Mouse (Mus musculus): ENCODE data around the gene Upk2. TPM values are rescaled to one million over a fixed set of nuclear protein-coding genes. Genes with fewer than 3 reads are reported as not detected.
"Not testable (repeated sequence)": the region's sequence is repeated elsewhere in the genome, so short reads cannot be mapped to it uniquely, and the experiment has no call there.

The Upk2 gene
- polyA plus RNA-seq, 1 experiment: 1.4 TPM

DNA sequence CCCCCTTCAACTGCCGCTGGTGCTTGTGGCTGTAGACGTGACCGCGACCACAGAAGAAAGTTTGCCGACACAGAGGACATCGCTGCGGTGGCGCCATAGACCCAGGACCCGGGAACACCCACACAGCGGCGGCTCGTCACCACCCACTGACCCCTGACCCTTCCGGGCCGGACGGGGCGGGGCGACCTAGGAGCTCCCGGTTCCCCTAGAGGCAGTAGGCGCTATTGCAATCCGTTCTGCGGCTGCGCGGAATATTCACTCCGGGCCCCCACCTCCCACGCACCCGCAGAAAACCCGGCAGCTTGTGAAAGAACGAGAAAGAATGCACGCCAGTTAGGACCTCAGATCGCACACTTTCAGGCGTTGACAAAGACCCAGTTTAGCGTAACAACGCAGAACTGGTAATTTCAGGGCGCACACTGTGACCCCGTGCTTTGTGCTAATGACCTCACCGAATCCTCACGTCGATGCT is 36.8 kb downstream of the Upk2 start:
- Histone ChIP-seq H3K4me1 (ENCODE audit: control insufficient read depth, insufficient read depth, insufficient read length, low read length) (peaks cover 2% of the 10 kb centered on the region; the same call in 1 of the 2 replicates), H3K36me3 (ENCODE audit: control insufficient read depth, insufficient read depth, low read length) (peaks cover 12% of the 10 kb centered on the region), H3K4me3 (ENCODE audit: low read depth, low read length) (peak overlapping the region; percentile 87), H3K27ac (ENCODE audit: insufficient read depth, low read depth, low read length) (peak overlapping the region; percentile 35), H3K27me3 (ENCODE audit: control insufficient read depth, insufficient read depth, low read length) (no peaks in the 10 kb centered on the region)
- TF ChIP-seq POLR2A (IDR thresholded peaks at IDR 0.05; ENCODE audit: low read depth, low read length) (peak; percentile 47; the same call in 1 of the 2 replicates), CTCF (IDR thresholded peaks at IDR 0.05; ENCODE audit: extremely low read depth, insufficient read length, insufficient replicate concordance, low read depth, low read length) (peak; percentile 74)
- under 1% methylated on average over 38 of the region's 38 CpGs for WGBS

DNA sequence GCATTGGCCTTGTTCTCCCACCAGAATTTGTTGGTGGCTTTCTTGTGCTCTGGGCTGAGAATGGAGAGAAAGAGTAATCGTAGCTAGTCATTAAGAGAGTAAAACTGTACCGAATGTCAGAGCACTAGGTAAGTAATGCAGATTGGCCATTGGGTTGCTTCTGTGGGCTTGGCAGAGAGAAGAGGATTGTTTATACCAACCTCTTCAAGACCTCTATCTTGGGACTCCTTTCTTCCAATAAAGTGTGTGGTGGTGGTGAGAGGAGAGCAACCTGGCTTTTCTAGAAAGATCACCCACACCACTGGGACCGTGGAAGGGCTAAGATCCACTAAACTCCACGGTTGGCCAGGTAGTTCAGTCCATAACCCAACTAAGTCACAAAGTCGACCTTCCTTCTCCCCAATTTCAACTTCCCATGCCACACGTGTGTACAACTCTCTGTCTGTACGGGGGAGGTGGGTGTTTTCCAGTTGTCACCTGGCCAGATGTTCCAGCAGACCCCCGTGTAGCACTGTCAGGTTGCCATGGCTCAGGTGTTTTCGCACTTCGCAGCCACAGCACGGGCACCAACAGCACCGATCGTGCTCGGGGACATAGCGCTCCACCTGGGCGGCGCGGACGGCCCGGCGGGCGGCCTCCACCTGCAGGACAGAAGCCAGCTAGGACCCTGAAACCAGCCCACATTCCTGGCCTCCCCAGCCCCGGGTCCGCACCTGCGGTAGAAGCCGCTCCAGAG is 37.5 kb downstream of the Upk2 start:
- TF ChIP-seq POLR2A (IDR thresholded peaks at IDR 0.05; ENCODE audit: low read depth, low read length): no peak
- no peak for TF ChIP-seq CTCF (IDR thresholded peaks at IDR 0.05; ENCODE audit: extremely low read depth, insufficient read length, insufficient replicate concordance, low read depth, low read length)
- no peaks in the 10 kb centered on the region for H3K27me3 ChIP-seq (ENCODE audit: control insufficient read depth, insufficient read depth, low read length)
- 2% methylated on average over 26 of the region's 26 CpGs for WGBS
- peak overlapping the region; percentile 87 for H3K4me3 ChIP-seq (ENCODE audit: low read depth, low read length)
- H3K4me1 ChIP-seq (ENCODE audit: control insufficient read depth, insufficient read depth, insufficient read length, low read length): peaks cover 2% of the 10 kb centered on the region; the same call in 1 of the 2 replicates
- peaks cover 18% of the 10 kb centered on the region for H3K36me3 ChIP-seq (ENCODE audit: control insufficient read depth, insufficient read depth, low read length)
- peak overlapping the region; percentile 34 for H3K27ac ChIP-seq (ENCODE audit: insufficient read depth, low read depth, low read length)

DNA sequence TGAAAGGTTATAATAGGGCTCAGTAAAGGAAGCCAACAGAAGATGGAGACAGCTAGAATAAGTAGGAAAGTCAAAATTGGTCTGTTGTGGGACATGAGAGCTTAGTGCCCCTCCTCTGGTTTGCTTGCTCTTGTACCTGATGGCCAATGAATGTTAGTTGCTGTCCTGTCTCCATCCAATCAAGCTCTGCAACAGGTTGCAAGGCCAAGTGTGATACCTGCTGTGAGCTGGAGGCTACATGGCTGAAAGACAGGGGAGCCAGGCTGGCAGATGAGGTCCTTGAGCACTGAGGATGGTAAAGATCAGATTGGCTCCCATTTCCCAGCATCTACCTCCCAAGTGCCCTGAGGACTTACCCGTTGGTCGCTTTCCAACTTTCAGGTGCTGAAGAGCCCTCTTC is 42.0 kb downstream of the Upk2 start:
- Histone ChIP-seq H3K27me3 (ENCODE audit: control insufficient read depth, insufficient read depth, low read length) (no peaks in the 10 kb centered on the region), H3K36me3 (ENCODE audit: control insufficient read depth, insufficient read depth, low read length) (peaks cover 50% of the 10 kb centered on the region), H3K27ac (ENCODE audit: insufficient read depth, low read depth, low read length) (no peak overlapping the region), H3K4me1 (ENCODE audit: control insufficient read depth, insufficient read depth, insufficient read length, low read length) (peaks cover 2% of the 10 kb centered on the region; the same call in 1 of the 2 replicates), H3K4me3 (ENCODE audit: low read depth, low read length) (no peak overlapping the region)
- 75% methylated on average over 2 of the region's 2 CpGs for WGBS
- TF ChIP-seq POLR2A (IDR thresholded peaks at IDR 0.05; ENCODE audit: low read depth, low read length): no peak
- TF ChIP-seq CTCF (IDR thresholded peaks at IDR 0.05; ENCODE audit: extremely low read depth, insufficient read length, insufficient replicate concordance, low read depth, low read length): no peak

DNA sequence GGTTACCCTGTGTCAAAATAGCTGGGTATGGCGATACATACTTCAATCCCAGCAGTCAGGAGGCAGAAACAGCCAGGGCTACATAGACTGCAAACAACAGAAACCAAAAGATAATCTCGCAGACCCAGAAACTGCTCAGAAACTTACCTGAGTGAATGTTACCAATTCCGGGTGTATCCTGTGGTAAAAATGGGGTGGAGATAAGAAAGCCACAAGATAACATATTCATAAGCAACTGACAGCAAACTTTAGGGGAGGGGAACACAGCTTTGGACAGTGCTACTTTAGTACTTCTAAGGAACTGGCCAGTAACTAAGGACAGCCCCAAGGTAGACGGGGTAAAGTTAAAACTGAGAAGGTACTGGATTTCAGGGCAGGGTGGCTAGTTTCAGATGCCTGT is 42.5 kb downstream of the Upk2 start:
- WGBS: 57% methylated on average over 4 of the region's 4 CpGs
- Histone ChIP-seq H3K36me3 (ENCODE audit: control insufficient read depth, insufficient read depth, low read length) (peaks cover 50% of the 10 kb centered on the region), H3K27ac (ENCODE audit: insufficient read depth, low read depth, low read length) (no peak overlapping the region), H3K4me1 (ENCODE audit: control insufficient read depth, insufficient read depth, insufficient read length, low read length) (peaks cover 2% of the 10 kb centered on the region; the same call in 1 of the 2 replicates), H3K4me3 (ENCODE audit: low read depth, low read length) (no peak overlapping the region), H3K27me3 (ENCODE audit: control insufficient read depth, insufficient read depth, low read length) (no peaks in the 10 kb centered on the region)
- TF ChIP-seq CTCF (IDR thresholded peaks at IDR 0.05; ENCODE audit: extremely low read depth, insufficient read length, insufficient replicate concordance, low read depth, low read length) (no peak), POLR2A (IDR thresholded peaks at IDR 0.05; ENCODE audit: low read depth, low read length) (no peak)

DNA sequence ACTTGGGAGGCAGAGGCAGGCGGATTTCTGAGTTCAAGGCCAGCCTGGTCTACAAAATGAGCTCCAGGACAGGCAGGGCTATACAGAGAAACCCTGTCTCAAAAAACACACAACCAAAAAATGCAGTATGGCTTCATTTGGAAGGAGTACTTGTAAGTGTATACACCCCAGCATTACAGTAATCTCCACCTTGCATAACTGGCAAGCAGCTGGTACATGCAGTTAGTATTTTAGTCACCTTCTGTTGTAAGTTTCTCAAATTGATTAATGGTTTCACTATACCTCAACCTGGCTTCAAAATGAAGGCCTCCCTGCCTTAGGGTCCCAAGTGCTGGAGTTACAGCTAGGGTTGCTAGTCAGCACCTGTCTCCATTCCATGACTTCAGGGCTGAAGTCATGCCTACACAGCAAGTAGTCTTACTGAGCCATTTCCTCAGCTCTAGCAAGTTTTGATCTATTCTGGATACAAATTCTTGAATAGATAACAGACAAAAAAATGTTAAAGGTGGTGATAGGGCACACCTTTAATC is 43.1 kb downstream of the Upk2 start:
- peaks cover 50% of the 10 kb centered on the region for H3K36me3 ChIP-seq (ENCODE audit: control insufficient read depth, insufficient read depth, low read length)
- H3K4me1 ChIP-seq (ENCODE audit: control insufficient read depth, insufficient read depth, insufficient read length, low read length): no peaks in the 10 kb centered on the region
- TF ChIP-seq CTCF (IDR thresholded peaks at IDR 0.05; ENCODE audit: extremely low read depth, insufficient read length, insufficient replicate concordance, low read depth, low read length) (no peak), POLR2A (IDR thresholded peaks at IDR 0.05; ENCODE audit: low read depth, low read length) (no peak)
- WGBS: 88% methylated on average over 1 of the region's 1 CpGs
- H3K27me3 ChIP-seq (ENCODE audit: control insufficient read depth, insufficient read depth, low read length): no peaks in the 10 kb centered on the region
- no peak overlapping the region for H3K4me3 ChIP-seq (ENCODE audit: low read depth, low read length)
- H3K27ac ChIP-seq (ENCODE audit: insufficient read depth, low read depth, low read length): no peak overlapping the region

DNA sequence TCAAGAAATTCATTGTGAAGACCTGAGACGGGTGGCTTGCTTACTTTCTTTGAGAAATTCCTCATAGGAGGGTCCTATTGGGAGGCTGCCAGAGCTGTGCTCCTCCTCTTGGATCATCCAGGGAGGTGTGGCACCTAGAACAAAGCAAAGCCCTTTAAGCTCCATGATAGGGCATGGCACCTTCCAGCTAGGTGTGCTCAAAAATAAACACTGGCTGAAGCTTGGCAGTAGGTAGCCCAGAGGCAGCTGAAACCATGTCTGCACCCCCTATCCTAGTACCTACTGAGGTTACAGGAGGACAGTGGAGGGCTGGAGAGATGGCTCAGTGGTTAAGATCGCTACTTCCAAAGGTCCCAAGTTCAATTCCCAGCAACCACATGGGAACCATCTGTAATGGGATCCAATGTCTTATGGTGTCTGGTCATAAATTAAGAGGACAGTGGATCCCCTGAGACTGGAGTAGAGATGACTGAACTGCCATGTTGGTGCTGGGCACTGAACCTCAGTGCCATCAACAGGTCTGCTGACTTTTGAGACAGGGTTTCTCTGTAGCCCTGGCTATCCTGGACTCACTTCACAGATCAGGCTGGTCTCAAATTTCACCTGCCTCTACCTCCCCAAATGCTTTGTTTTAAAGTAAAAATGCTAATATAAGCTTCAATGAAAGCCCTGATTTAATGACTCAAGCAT is 44.0 kb downstream of the Upk2 start:
- Histone ChIP-seq H3K4me1 (ENCODE audit: control insufficient read depth, insufficient read depth, insufficient read length, low read length) (no peaks in the 10 kb centered on the region), H3K27ac (ENCODE audit: insufficient read depth, low read depth, low read length) (no peak overlapping the region), H3K36me3 (ENCODE audit: control insufficient read depth, insufficient read depth, low read length) (peaks cover 49% of the 10 kb centered on the region), H3K4me3 (ENCODE audit: low read depth, low read length) (no peak overlapping the region), H3K27me3 (ENCODE audit: control insufficient read depth, insufficient read depth, low read length) (no peaks in the 10 kb centered on the region)
- TF ChIP-seq CTCF (IDR thresholded peaks at IDR 0.05; ENCODE audit: extremely low read depth, insufficient read length, insufficient replicate concordance, low read depth, low read length) (no peak), POLR2A (IDR thresholded peaks at IDR 0.05; ENCODE audit: low read depth, low read length) (no peak)
- 66% methylated on average over 2 of the region's 2 CpGs for WGBS

DNA sequence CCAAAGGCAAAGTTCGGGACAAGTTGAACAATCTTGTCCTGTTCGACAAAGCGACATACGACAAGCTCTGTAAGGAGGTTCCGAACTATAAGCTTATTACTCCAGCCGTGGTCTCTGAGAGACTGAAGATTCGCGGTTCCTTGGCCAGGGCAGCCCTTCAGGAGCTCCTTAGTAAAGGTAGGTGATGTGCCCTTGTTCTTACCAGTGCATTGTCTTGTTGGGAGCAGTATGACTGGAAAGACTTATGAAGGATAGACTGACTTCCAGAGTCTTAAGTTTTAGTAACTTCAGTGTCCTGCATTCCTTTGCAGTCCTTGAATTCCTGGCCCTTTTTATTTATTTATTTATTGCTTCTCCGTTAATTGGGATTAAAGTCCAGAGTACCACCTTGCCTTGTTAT is 46.1 kb downstream of the Upk2 start:
- H3K36me3 ChIP-seq (ENCODE audit: control insufficient read depth, insufficient read depth, low read length): peaks cover 53% of the 10 kb centered on the region
- WGBS: 62% methylated on average over 9 of the region's 9 CpGs
- not testable (repeated sequence) for H3K27me3 ChIP-seq (ENCODE audit: control insufficient read depth, insufficient read depth, low read length); H3K27ac ChIP-seq (ENCODE audit: insufficient read depth, low read depth, low read length); H3K4me1 ChIP-seq (ENCODE audit: control insufficient read depth, insufficient read depth, insufficient read length, low read length)
- peak overlapping the region; percentile 51; the same call in 1 of the 2 replicates for H3K4me3 ChIP-seq (ENCODE audit: low read depth, low read length)
